Mouse (Mus musculus): ENCODE results near the gene Fads6.
A peak's percentile ranks its signal among the peaks of the same experiment; 100 is the strongest.

The Fads6 gene

GRCm38 (mm10) chr11:115298160-115298559 lies 697 bp upstream of the Fads6 start:
- DNase-seq: no peak

GRCm38 (mm10) chr11:115296471-115297210 lies 822 bp downstream of the Fads6 start:
- DNase-seq: peak; percentile 68 to 72

GRCm38 (mm10) chr11:115295939-115296338 lies 1.5 kb downstream of the Fads6 start:
- no peak for DNase-seq

- DNase-seq: no peak
Measured at GRCm38 (mm10) chr11:115292631-115293375, 4.7 kb downstream of the Fads6 start.

- DNase-seq: no peak
Measured at GRCm38 (mm10) chr11:115291503-115291902, 6.0 kb downstream of the Fads6 start.

- peak in 1 of 2 experiments; percentile 8 for DNase-seq
Measured at GRCm38 (mm10) chr11:115290919-115291318, 6.5 kb downstream of the Fads6 start.

- DNase-seq: no peak
Measured at GRCm38 (mm10) chr11:115290314-115290713, 7.1 kb downstream of the Fads6 start.

- peak in 1 of 2 experiments; percentile 15 for DNase-seq
Measured at GRCm38 (mm10) chr11:115289885-115290284, 7.6 kb downstream of the Fads6 start.

GRCm38 (mm10) chr11:115288305-115288704 lies 9.2 kb downstream of the Fads6 start:
- no peak for DNase-seq

- DNase-seq: peak in 1 of 2 experiments; percentile 6
Measured at GRCm38 (mm10) chr11:115287386-115287785, 10.1 kb downstream of the Fads6 start.

- DNase-seq: peak in 1 of 2 experiments; percentile 7
Measured at GRCm38 (mm10) chr11:115286201-115286993, 11.1 kb downstream of the Fads6 start.

GRCm38 (mm10) chr11:115285282-115285681 lies 12.2 kb downstream of the Fads6 start:
- DNase-seq: no peak

GRCm38 (mm10) chr11:115283891-115284620 lies 13.4 kb downstream of the Fads6 start:
- DNase-seq: no peak

- peak in 1 of 2 experiments; percentile 5 for DNase-seq
Measured at GRCm38 (mm10) chr11:115283486-115283765, 14.0 kb downstream of the Fads6 start.

GRCm38 (mm10) chr11:115282723-115283485 lies 14.6 kb downstream of the Fads6 start:
- DNase-seq: peak in 1 of 2 experiments; percentile 15

- DNase-seq: peak in 1 of 2 experiments; percentile 18
Measured at GRCm38 (mm10) chr11:115282295-115282694, 15.2 kb downstream of the Fads6 start.

GRCm38 (mm10) chr11:115279726-115280125 lies 17.7 kb downstream of the Fads6 start:
- DNase-seq: no peak

- no peak for DNase-seq
Measured at GRCm38 (mm10) chr11:115278176-115278575, 19.3 kb downstream of the Fads6 start.

GRCm38 (mm10) chr11:115277604-115277975 lies 19.9 kb downstream of the Fads6 start:
- no peak for DNase-seq

GRCm38 (mm10) chr11:115276780-115277603 lies 20.5 kb downstream of the Fads6 start, which contains the start of gene Fdxr:
Fdxr (minus strand) TSS chr11:115277050.
- DNase-seq: peak; percentile 93 to 98

GRCm38 (mm10) chr11:115275954-115276353 lies 21.5 kb downstream of the Fads6 start:
- no peak for DNase-seq
